Mouse (Mus musculus) thymus, adult 2 months (tissue): ENCODE measurements around the gene Cabp2. TPM values are rescaled to one million over a fixed set of nuclear protein-coding genes. Genes with fewer than 3 reads are reported as not detected.

ENCODE experiments used
- DNase-seq: peaks from one replicate; pipeline ENCODE4 v3.0.0; 2021
- H3K27ac ChIP-seq: fragments of 200-500 bp; 2 replicates; pipeline ENCODE4 v1.5.1; 2012; ENCODE audit warnings: low read length, control low read depth; ENCODE audit not compliant: control insufficient read depth, insufficient read depth
- H3K27me3 ChIP-seq: fragments of 200-500 bp; 2 replicates; pipeline ENCODE4 v1.6.1; 2012; ENCODE audit warnings: mild to moderate bottlenecking, low read length, moderate library complexity, mixed read lengths; ENCODE audit not compliant: control insufficient read depth, insufficient read depth
- H3K36me3 ChIP-seq: fragments of 200-500 bp; 2 replicates; pipeline ENCODE4 v1.6.1; 2012; ENCODE audit warnings: mild to moderate bottlenecking, low read length, moderate library complexity; ENCODE audit not compliant: control insufficient read depth, insufficient read depth
- H3K4me1 ChIP-seq: fragments of 200-500 bp; replicated peaks from 2 replicates; pipeline ENCODE4 v1.6.1; 2012; ENCODE audit warnings: low read length; ENCODE audit not compliant: control insufficient read depth, insufficient read depth
- H3K4me3 ChIP-seq: fragments of 200-500 bp; 2 replicates; pipeline ENCODE4 v1.5.1; 2012; ENCODE audit warnings: mild to moderate bottlenecking, low read length, control low read depth, moderate library complexity; ENCODE audit not compliant: control insufficient read depth, insufficient read depth
- CTCF ChIP-seq: fragments of 200-500 bp; IDR thresholded peaks from 2 replicates; pipeline ENCODE4 v1.5.1; 2012; ENCODE audit warnings: mild to moderate bottlenecking, control low read depth, low read length, moderate library complexity, borderline replicate concordance; ENCODE audit not compliant: control insufficient read depth, poor library complexity, insufficient read depth; ENCODE audit errors: extremely low read depth
- POLR2A ChIP-seq: fragments of 200-500 bp; IDR thresholded peaks from 2 replicates; pipeline ENCODE4 v1.6.1; 2012; ENCODE audit warnings: mild to moderate bottlenecking, low read length, control low read depth, moderate library complexity; ENCODE audit not compliant: control insufficient read depth, poor library complexity, insufficient read depth; ENCODE audit errors: extremely low read depth
- WGBS: fragments of 180-500 bp; shearing (Covaris S2); methylation state at CpG from one replicate; pipeline ENCODE4 v1.1.7; 2018; 5-methylcytosine and 5-hydroxymethylcytosine counted together
- polyA plus RNA-seq: library from polyadenylated mRNA; depleted of rRNA; stranded (reverse); fragments of >200 nt; gene quantifications from 2 replicates; pipeline ENCODE4 v1.2.3, GENCODE M21; 2012

The Cabp2 gene
- polyA plus RNA-seq, 1 experiment: 0.42 TPM

- H3K4me1 ChIP-seq: peaks cover 52% of the 10 kb centered on the region
- DNase-seq: no peak
- TF ChIP-seq CTCF: no peak
- no peak for TF ChIP-seq POLR2A
- peak overlapping the region; percentile 67 for H3K4me3 ChIP-seq
- H3K36me3 ChIP-seq: no peaks in the 10 kb centered on the region
- H3K27ac ChIP-seq: peak overlapping the region; percentile 4; the same call in 1 of the 2 replicates
- no peaks in the 10 kb centered on the region for H3K27me3 ChIP-seq
- 4% methylated on average over 21 of the region's 21 CpGs for WGBS
Observed at GRCm38 (mm10) chr19:4097441-4097825, 16.1 kb downstream of the Cabp2 start.

GRCm38 (mm10) chr19:4098426-4098825 lies 17.0 kb downstream of the Cabp2 start:
- Histone ChIP-seq H3K27me3 (no peaks in the 10 kb centered on the region), H3K27ac (no peak overlapping the region), H3K36me3 (no peaks in the 10 kb centered on the region), H3K4me1 (peaks cover 58% of the 10 kb centered on the region), H3K4me3 (no peak overlapping the region)
- 73% methylated on average over 13 of the region's 13 CpGs for WGBS
- no peak for TF ChIP-seq POLR2A
- TF ChIP-seq CTCF: no peak
- no peak for DNase-seq

- H3K36me3 ChIP-seq: no peaks in the 10 kb centered on the region
- 8% methylated on average over 9 of the region's 9 CpGs for WGBS
- peak; percentile 94 for DNase-seq
- H3K4me1 ChIP-seq: peaks cover 58% of the 10 kb centered on the region
- TF ChIP-seq CTCF (peak; percentile 94), POLR2A (no peak)
- H3K4me3 ChIP-seq: no peak overlapping the region; the same call in 1 of the 2 replicates
- H3K27ac ChIP-seq: peak overlapping the region; percentile 35; the same call in 1 of the 2 replicates
- no peaks in the 10 kb centered on the region for H3K27me3 ChIP-seq
Observed at GRCm38 (mm10) chr19:4099056-4099455, 17.7 kb downstream of the Cabp2 start.

- H3K4me1 ChIP-seq: peaks cover 61% of the 10 kb centered on the region
- H3K27me3 ChIP-seq: no peaks in the 10 kb centered on the region
- peak; percentile 85 for DNase-seq
- under 1% methylated on average over 53 of the region's 53 CpGs for WGBS
- TF ChIP-seq POLR2A (peak; percentile 35; the same call in 1 of the 2 replicates), CTCF (0 out of 2 replicates have a peak, but pooled peaks have one; percentile 21)
- H3K36me3 ChIP-seq: no peaks in the 10 kb centered on the region
- H3K4me3 ChIP-seq: peak within 1 kb of the TSS; percentile 66
- peak within 1 kb of the TSS; percentile 35; the same call in 1 of the 2 replicates for H3K27ac ChIP-seq
Observed at GRCm38 (mm10) chr19:4099837-4100717, 18.7 kb downstream of the Cabp2 start, which contains the start of gene Pitpnm1. Pitpnm1 (plus strand) TSS chr19:4099998.

GRCm38 (mm10) chr19:4100718-4101261 lies 19.4 kb downstream of the Cabp2 start:
- TF ChIP-seq CTCF: 0 out of 2 replicates have a peak, but pooled peaks have one; percentile 19
- no peak for TF ChIP-seq POLR2A
- peak; percentile 62 for DNase-seq
- no peaks in the 10 kb centered on the region for H3K27me3 ChIP-seq
- H3K4me3 ChIP-seq: peak overlapping the region; percentile 66
- peaks cover 61% of the 10 kb centered on the region for H3K4me1 ChIP-seq
- WGBS: 2% methylated on average over 51 of the region's 52 CpGs
- no peaks in the 10 kb centered on the region for H3K36me3 ChIP-seq
- no peak overlapping the region for H3K27ac ChIP-seq

GRCm38 (mm10) chr19:4101466-4101865 lies 20.1 kb downstream of the Cabp2 start:
- DNase-seq: no peak
- H3K36me3 ChIP-seq: no peaks in the 10 kb centered on the region
- H3K27ac ChIP-seq: no peak overlapping the region
- TF ChIP-seq POLR2A: no peak
- no peak for TF ChIP-seq CTCF
- 94% methylated on average over 6 of the region's 6 CpGs for WGBS
- no peak overlapping the region for H3K4me3 ChIP-seq
- no peaks in the 10 kb centered on the region for H3K27me3 ChIP-seq
- H3K4me1 ChIP-seq: peaks cover 58% of the 10 kb centered on the region
